Mouse (Mus musculus) embryo, embryonic 10 days (tissue): ENCODE data around the gene Cd300a.
A peak's percentile ranks its signal among the peaks of the same experiment; 100 is the strongest.

Source experiments
- DNase-seq: peaks from one replicate; pipeline ENCODE4 v3.0.0-alpha.2; 2015; ENCODE audit warnings: low spot score

Gene Cd300a

DNA sequence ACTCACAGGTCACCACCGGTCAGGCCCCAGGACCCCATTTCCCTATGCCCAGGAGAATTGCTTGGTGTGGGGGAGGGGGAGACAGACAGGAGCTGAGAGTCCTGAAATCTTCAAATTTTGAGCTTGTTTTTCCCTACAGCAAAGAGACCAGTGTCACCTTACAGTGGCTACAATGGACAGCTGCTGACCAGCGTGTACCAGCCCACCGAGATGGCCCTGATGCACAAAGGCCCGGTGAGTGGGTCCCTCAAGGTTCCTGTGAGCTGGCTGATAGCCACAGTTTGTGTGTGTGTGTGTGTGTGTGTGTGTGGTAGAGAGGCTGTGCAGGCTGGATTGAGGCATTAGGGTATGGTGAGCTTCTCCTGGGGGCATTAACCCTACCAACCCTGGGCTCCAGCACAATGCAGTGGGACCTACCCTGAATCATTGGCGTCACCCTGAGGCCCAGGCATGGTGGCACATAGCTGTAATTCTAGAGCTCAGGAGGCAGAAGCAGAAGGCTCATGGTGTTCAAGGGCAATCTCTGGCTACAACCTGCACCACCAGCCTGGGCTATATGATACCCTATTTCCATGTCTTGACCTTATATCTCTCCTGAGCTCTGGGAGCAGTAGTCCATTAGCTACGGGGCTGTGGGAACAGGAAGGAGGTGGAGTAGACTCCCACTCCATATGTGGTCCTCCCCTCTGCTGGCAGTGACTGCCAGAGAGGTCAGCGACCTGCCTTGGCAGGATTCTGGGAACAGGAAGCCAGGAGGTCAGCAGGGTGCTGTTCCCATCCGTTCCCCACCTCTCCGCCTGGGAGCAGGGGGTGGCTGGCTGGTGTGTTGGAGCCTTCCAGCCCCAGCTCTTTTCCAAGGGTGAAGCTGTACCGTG is 23.1 kb upstream of the Cd300a start:
- peak; percentile 70 for DNase-seq

DNA sequence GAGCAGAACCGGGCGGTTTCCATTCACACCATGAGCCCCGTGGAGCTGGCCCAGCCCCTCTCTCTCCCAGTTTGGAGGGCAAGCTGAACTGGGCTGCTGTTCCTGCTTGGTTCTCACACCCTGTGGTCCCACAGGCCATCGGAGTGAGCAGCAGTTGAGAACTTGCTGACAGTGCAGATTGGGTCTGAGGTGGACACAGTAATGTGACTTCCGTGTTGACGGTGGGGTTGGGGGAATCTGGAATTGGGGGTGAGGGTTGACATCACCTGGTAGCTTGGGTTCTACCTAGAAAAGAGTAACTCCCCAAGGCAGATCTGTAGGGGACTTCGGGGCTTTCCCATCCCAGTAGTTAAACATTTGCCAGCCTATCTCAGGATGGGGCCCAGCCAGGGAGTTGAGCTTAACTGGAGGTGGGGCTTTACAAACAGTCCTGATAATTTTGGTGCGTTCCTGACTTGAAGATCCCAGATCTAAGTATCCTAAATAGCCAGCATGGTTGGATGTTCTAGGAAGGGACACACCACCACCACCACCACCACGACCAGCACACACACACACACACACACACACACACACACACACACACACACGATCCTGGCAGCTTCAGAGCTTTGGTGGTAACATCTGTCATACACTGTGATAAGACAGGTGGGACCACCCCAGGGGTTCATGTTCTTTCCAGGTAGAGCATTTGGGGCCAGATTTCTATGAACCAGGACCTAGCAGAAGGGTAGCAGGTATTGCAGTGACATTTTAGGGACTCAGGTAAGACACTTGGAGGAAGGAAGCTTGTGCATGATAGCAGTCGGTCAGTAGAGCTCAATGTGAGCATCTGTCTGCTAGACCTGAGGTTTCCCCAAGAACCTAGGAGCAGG is 22.2 kb upstream of the Cd300a start:
- no peak for DNase-seq

DNA sequence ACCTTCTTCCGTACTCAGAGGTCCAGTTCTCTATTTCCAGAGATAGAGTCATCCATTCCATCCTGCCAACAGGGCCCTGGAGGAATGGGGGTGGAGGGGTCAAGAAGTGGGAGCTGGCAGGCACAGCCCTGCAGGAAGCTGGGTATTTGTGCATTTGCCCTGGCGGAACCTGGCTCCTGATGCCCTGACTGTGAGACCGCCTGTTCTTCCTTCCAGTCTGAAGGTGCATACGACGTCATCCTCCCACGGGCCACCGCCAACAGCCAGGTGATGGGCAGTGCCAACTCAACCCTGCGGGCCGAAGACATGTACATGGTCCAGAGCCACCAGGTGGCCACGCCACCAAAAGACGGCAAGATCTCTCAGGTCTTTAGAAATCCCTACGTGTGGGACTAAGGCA is 21.6 kb upstream of the Cd300a start:
- DNase-seq: no peak

DNA sequence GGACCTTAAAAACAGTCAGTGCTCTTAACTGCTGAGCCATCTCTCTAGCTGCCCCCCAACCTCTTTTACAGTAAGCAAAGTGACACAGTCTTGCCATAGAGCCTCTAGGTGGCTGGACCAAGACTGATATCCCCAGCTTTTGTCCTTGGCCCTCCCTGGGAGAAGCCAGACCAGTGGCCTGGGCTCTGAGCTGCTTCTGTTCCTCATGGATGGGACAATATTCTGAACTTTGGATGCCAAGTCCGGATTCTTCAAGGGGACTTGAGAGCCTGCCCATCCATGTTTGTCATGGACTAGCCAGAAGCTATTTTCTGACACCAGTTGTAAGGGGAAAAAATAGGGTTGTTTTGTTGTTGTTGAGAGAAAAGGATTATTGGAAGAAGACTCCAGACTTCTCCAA is 20.1 kb upstream of the Cd300a start:
- DNase-seq: no peak

DNA sequence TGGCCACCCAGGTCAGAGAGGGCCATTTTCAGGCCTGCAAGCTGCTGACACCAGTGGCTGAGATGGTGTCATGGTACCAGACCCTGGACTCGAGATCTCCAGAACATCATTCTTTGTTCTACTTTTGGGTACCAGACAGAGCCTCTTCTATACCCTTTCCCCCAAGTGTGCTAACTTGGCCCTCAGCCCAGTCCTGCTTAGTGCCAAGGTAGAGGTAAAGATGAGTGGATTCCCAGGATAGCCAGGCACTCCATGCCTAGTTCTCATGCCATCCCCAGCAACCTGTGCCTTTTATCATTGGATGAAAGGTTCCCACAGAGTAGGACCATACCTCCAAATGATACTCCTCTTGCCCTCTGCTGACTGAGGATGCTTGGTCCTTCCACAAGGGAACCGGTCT is 18.3 kb upstream of the Cd300a start:
- DNase-seq: no peak

DNA sequence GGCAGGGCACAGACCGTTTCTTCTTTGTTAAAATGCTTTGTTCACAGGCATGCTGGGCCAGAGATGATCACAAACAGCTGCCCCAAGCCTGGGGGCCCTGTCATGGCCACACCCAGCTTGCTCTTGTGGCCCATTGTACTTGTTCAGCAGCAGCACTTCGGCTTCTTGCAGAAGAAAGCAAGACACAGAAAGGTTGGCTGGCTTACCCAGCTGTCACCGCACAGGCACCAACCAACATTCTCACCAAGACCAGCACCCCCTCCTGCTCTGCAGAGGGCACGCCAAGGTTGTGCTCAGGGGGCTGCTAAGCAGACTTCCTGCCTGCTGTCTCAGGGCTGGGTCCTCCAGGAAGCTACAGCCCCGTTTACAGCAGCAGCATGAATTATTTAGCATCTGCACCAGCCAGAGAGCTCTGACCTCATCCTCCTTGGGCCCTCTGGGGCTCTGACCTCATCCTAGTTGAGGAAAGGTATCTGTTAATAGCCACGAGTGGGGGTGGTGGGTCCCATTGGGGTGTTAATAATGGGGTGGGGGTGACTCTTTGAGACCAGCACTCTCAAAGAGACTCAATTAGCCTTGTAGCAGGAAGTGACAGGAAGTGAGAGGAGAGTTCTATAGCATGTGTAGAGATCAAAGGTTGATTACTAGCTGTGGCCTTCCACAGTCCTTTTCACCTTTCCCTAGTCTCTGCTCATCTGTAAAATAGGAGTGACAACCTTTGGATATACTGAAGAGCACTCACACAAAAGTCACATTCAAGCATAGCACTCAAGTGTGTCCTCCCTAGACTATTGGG is 16.6 kb upstream of the Cd300a start:
- peak; percentile 48 for DNase-seq

DNA sequence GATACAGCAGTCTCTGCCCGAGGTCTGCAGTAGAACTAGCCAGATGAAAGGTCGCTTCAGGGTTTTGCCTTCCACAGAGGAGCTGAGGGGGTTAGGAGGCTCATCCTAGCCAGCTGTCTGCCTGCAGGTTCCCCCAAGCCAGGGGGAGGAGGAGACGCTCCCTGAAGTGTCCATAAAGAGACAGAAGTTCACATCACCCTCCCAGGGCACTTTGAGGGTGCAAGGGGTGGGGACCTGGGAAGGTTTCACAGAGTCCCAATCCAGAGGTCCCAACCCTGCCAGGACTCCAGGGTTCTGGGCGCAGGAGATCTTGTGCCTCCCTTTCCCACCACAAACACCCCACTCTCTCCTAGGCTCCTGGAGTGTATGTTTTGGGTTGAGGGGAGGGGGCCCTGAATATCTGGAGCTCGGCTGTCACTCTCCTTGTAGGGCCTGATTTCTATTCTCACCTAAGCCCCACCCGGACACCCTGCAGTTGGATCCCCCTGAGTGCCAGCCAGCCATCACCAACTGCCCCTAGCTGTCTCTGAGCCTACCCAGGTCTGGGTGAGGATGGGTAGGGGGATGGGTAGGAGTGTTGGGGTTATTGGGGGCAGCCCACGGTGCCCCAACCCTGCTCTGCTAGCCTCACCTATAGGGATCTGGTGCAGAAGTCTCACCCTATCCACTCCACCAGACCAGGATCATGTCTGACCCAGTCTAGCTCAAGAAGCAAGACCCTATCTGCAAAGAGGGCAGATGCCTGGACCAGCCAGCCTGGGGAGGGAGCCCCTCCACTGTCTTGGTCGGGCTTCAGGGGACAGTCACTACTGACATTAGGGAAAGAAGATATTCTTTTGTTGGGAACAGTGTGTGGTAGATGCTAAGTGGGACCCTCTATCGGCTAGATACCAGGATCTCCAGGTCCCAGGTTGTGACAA is 15.4 kb upstream of the Cd300a start:
- DNase-seq: no peak

DNA sequence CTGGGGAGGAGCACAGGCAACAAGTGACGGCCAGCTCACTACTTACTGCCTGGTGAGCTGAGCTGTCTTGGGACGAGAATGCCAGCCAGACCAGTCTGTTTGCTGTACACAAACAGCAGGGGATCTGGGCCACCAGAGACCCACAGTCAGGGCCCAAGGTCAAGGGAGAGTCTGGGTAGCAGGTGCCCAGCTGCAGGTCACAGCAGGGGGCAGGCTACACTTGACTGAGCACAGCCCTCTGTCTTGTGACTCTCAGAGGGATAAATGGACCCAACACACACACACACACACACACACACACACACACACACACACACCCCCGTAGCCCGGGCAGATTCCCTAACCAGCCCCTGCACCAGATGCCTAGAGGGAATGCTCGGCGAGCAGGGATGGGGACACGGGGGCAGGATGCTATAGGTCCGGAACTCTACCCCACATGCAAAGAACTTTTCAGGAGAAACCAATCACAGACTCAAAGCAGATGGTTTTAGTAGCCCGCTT is 14.5 kb upstream of the Cd300a start:
- DNase-seq: peak; percentile 43

DNA sequence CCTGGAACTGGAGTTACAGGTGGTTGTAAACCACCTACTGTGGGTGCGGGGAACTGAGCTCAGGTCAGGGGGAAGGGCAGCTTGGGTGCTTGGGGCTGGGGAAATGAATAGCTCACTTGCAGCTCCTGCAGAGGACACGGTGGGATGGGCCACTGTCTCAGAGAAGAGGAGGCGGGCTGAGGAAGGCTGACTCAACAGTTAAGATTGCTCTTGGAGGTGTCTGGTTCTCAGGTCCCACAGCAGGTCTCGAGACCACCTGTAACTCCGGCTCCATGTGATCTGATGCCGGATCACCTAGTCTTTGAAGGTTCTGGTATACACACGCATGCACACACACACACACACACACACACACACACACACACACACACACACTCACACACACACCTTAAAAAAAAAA is 13.7 kb upstream of the Cd300a start:
- DNase-seq: peak; percentile 24

DNA sequence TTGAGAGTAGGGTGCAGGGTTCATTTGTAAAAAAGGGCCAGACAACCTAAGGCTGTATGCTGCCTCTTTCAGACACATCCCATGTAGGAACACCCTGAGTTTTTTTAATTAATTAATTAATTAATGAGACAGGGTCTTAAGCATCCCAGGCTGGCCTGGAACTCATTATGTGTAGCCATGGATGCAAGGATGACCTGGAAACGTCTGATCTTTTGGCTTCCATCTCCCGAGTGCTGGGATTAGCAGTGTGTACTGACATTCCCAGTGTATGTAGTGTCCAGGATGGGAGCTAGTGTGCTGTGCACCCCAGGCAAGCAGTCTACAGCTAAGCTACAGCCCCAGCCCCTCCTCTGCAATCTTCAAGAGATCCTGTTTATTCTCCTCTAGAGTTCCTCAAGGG is 13.2 kb upstream of the Cd300a start:
- no peak for DNase-seq

DNA sequence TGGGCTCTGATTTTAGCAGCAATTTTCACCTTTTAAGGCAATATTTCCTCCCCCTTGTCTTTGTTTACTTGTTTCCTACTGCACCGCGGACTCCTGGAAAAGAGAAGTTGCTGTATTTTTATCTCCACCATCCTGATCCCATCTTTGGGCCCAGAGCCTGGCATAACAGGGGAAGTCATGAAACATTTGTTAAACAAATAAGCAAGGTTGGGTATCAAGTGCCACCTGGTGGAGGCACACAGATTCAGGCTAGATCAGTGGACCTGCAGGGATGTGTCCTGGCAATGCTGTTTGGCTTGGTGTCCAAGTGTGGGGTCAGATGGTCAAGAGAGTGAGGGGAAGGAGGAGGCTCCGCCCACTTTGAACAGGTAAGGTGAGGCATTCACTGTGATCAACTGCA is 12.7 kb upstream of the Cd300a start:
- DNase-seq: peak; percentile 73

DNA sequence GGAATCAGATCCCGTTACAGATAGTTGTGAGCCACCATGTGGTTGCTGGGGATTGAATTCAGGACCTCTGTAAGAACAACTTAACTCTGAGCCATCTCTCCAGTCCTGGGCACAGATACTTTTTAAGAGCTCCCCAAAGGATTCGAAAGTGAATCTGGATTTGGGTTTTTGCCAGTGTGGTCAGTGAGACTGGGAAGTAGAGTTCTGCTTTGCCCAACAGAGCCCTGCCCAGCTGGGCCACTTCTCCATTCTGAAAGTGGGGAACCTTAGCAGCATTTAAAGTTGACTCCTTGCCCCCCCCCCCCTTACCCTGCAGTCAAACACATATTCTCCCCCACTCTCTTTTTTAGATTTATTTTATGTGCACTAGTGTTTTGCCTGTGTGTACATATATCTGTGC is 10.2 kb upstream of the Cd300a start:
- DNase-seq: no peak

DNA sequence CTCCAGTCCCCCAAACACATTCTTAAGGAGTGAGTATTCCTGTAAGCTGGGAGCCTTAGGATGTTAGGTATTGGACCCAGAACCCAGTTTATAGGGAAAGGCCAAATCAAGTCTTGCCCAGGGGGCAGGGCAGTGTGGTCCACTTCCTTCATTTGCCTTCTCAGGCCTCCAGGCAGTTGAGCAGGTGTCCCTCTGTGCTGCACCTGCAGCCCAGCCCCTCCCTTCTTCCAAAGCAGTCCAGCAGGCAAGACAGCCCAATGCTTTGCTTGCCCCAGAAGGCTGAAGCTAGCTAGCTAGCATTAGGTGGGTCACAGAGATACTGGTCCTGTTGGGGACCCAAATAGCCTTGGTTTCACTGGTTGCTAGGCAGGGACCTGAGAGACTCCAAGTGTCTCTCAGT is 9.7 kb upstream of the Cd300a start:
- DNase-seq: no peak

DNA sequence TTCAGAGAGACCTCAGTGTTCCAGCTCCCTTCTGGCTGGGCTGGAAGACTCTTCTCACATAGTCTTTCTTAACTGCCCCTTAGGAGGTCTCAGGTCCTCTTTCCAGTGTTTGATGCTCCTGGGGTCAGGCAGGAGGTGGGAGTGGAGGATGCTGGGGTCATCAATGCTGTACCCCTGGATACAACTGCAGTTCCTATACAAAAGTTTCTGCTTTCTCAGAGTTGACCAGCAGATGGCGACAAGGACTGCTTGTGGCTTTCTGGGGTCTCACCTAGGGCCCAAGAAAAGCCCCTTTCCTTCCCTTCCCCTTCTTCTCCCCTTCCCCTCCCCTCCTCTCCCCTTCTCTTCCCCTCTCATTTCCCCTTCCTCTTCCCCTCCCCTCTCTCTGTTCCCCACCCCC is 9.3 kb upstream of the Cd300a start:
- peak; percentile 78 for DNase-seq

DNA sequence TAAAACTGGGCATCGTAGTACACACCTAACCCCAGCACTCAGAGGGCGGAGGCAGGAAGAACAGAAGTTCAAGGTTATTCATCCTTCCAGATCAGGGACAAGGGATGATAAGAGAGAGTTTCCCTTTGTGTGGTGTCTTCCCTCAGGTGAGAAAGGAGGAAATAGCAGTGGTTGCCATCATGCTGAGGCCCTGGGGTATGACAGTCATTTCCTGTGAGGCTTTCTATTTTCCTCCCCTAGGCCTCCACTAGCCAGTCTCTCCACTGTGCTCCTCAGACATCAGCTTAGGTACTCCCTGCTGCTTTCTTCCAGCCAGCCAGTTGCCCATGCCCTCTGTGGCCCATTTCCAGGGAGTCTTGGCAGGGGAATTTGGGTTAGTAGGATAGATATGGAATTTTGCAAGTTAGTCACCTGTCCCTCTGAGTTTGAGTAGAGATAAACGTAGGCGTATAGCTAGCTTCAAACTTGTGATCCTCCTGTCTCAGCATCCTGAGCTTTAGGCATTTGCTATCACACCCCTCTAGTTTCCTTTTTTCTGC is 6.5 kb upstream of the Cd300a start:
- DNase-seq: no peak

DNA sequence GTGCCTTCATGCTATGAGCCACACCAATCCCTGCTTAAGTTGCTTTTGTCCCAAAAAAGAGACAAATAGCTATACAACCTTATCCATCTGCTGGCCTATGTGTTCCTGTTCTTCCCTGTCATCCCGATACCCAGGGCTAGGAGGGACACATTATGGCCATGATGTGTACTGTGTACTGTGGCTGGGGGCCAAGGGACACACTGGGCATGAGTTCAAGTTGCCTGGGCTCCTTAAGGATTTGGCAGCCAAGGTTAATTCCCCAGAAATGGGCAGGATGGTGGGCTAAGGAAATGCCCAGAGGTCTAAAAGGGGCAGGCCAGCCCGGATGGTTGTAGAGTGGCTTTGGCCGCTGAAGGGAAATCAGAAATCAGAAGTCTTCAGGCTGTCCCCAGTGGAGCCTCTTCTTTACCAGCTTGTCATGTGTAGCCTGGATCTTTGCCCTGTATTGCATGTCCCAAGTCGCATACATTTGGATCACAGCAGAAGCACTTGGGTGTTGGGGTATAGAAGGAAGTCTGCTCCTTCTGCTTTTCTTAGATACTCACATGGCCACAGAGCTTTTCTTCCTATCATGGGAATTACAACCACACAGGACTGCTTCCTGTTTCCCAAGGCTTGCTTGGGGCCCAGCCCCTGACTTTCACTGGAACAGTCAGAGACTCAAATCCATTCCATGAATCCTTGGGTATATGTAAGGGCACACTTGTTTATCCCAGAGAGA is 5.3 kb upstream of the Cd300a start:
- DNase-seq: no peak

DNA sequence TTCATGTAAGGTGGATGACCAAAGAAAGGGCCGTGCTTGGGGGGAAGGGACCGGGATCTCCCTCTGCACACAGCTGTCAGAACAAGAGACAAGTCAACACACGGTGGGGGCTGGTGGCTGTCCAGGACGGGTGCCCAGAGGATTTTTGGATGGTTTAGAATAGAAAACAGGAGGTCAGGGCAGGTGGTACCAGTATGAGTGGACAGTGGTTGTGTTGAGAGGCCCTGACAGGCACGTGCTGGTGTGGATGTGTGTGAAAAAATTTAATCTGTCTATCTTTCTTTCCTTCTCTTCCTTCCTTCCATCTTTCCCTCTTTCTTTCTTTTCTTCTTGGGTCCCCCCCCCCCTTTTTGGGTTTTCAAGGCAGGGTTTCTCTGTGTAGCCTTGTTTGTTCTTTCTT is 701 bp downstream of the Cd300a start:
- no peak for DNase-seq

DNA sequence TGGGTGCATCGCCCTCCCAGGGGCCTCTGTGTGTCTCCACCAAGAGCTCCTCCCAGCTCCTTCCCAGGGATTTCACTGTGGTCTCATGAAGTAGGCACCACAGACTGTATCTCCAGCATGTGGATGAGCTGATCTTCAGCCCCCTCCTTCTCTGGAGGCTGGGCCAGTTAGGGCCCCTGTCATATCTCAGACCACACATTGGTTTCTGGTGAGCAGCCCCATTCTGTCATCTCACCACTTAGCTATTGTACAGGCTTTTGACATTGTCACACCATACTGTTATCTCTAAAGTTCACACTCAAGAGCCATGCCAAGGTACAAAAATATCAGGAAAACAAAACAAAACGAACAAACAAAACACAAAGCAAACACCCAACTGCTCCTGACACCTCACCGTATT is 6.2 kb downstream of the Cd300a start:
- DNase-seq: no peak

DNA sequence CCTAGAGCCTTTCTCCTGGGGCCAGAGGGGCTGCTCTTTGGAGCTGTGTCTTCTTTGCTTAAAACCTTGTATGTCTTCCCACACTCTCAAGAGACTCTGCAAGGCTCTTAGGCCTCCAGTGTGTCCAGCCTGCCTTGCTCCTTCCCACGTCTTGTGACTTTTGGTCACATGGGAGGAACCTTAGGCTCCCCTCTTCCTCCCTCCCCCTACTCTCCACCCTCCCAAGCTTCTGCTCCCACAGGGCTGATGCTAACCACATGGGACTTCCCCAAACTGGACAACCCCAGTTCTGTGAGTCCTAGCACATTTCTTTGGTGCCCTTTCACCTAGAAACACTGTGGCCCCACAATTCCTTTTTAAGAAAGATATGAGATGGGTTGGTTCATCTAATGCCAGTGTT is 8.2 kb downstream of the Cd300a start:
- no peak for DNase-seq

DNA sequence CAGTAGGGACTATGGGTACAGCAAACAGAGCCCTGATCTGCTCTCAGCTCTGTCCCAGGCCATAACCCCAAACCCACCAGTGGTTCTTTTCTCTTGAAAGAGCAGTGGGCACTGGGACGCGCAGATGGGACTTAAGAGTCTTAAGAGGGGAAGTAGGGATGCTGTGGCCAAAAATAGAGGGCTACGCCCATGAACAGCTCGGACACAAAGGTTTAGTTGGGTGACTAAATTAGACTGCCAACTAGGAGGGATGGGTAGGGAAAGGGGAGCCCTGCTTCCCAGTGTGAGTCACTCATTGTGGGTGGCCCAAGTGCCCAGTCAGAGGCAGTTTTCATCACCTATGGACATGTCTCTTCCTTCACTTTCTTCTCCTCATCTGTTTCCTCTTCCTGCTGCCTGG is 13.4 kb downstream of the Cd300a start:
- no peak for DNase-seq
